Comparison of ENCODE assay signal across 14 mouse cellular contexts in genomic region chr6:21767787-21768221, GRCm38 (mm10).
DNase-seq lines count a peak whose midpoint lies in the region; ATAC-seq lines count a peak whose summit lies in the region.
"Had no signal": no experiment of that assay in that cellular context is flagged by ENCODE, and none has a peak within 500 bp of the region (broad histone marks: within the 10 kb centered on the region; RNA-seq: fewer than 3 reads in every experiment).

No protein-coding gene starts in this region.

- H3K4me3 ChIP-seq in forebrain, embryonic 13.5 days: no peak overlapping the region
- no peak overlapping the region for H3K4me3 ChIP-seq in forebrain, embryonic 10.5 days
- no peak overlapping the region for H3K4me3 ChIP-seq in midbrain, embryonic 14.5 days (replicated peaks; ENCODE audit: low read depth, low read length)
- H3K4me3 ChIP-seq in midbrain, embryonic 10.5 days: no peak overlapping the region
- H3K4me3 ChIP-seq in hindbrain, embryonic 16.5 days (ENCODE audit: low read length): peak overlapping the region; percentile 15
- H3K4me3 ChIP-seq: midbrain, embryonic 12.5 days had no signal

- H3K4me2 ChIP-seq in forebrain, embryonic 13.5 days: no peak overlapping the region
- H3K4me2 ChIP-seq in midbrain, embryonic 14.5 days (ENCODE audit: low read length): no peak overlapping the region
- peak overlapping the region; percentile 41 for H3K4me2 ChIP-seq in hindbrain, embryonic 16.5 days (ENCODE audit: low read length)
- H3K4me2 ChIP-seq: heart, embryonic 11.5 days; midbrain, embryonic 12.5 days had no signal

- H3K9ac ChIP-seq in forebrain, embryonic 13.5 days: no peak overlapping the region
- H3K9ac ChIP-seq in midbrain, embryonic 14.5 days (replicated peaks; ENCODE audit: low read length): no peak overlapping the region
- H3K9ac ChIP-seq in hindbrain, embryonic 16.5 days (ENCODE audit: low read depth, low read length): no peak overlapping the region
- H3K9ac ChIP-seq: midbrain, embryonic 12.5 days had no signal

- ATAC-seq in forebrain, embryonic 13.5 days: peak; percentile 57; the same call in 1 of the 2 replicates
- no peak for ATAC-seq in midbrain, embryonic 14.5 days (ENCODE audit: low FRiP score, low TSS enrichment)
- ATAC-seq in hindbrain, embryonic 16.5 days: peak; percentile 58

- no peaks in the 10 kb centered on the region for H3K27me3 ChIP-seq in forebrain, embryonic 13.5 days
- no peaks in the 10 kb centered on the region for H3K27me3 ChIP-seq in forebrain, embryonic 10.5 days (ENCODE audit: poor library complexity, severe bottlenecking)
- H3K27me3 ChIP-seq in midbrain, embryonic 14.5 days (ENCODE audit: control insufficient read depth, insufficient read depth, low read length): no peaks in the 10 kb centered on the region
- H3K27me3 ChIP-seq in midbrain, embryonic 10.5 days (ENCODE audit: low read depth, poor library complexity, severe bottlenecking): no peaks in the 10 kb centered on the region
- H3K27me3 ChIP-seq in hindbrain, embryonic 16.5 days (replicated peaks; ENCODE audit: control insufficient read depth, insufficient read depth, low read length): no peaks in the 10 kb centered on the region
- H3K27me3 ChIP-seq: midbrain, embryonic 12.5 days had no signal

- DNase-seq in forebrain, embryonic 10.5 days (ENCODE audit: extremely low spot score, low spot score): no peak
- DNase-seq in kidney, postnatal 14 days: peak; percentile 16
- DNase-seq in kidney, adult 11 months: no peak
- DNase-seq in midbrain, embryonic 14.5 days: peak; percentile 38
- no peak for DNase-seq in midbrain, embryonic 10.5 days (ENCODE audit: low spot score)
- DNase-seq in ovary, adult 18-20 months (ENCODE audit: low spot score): no peak
- DNase-seq: adrenal gland, postnatal 10 days; gastrocnemius, postnatal 10 days; layer of hippocampus, adult 9-11 months; thymus, postnatal 4 days had no signal

- peaks cover 4% of the 10 kb centered on the region for H3K36me3 ChIP-seq in forebrain, embryonic 13.5 days (ENCODE audit: poor library complexity, severe bottlenecking)
- H3K36me3 ChIP-seq in forebrain, embryonic 10.5 days (replicated peaks): peaks cover 6% of the 10 kb centered on the region
- H3K36me3 ChIP-seq in midbrain, embryonic 14.5 days (ENCODE audit: control insufficient read depth, insufficient read depth, low read length): peaks cover 8% of the 10 kb centered on the region
- H3K36me3 ChIP-seq in midbrain, embryonic 10.5 days: peaks cover 6% of the 10 kb centered on the region; the same call in 1 of the 2 replicates
- no peaks in the 10 kb centered on the region for H3K36me3 ChIP-seq in hindbrain, embryonic 16.5 days (ENCODE audit: control insufficient read depth, insufficient read depth, low read length)

- H3K9me3 ChIP-seq in forebrain, embryonic 13.5 days (replicated peaks): no peaks in the 10 kb centered on the region
- no peaks in the 10 kb centered on the region for H3K9me3 ChIP-seq in forebrain, embryonic 10.5 days
- no peaks in the 10 kb centered on the region for H3K9me3 ChIP-seq in midbrain, embryonic 14.5 days (ENCODE audit: control insufficient read depth, low read length)
- H3K9me3 ChIP-seq in midbrain, embryonic 10.5 days (replicated peaks): no peaks in the 10 kb centered on the region
- H3K9me3 ChIP-seq in hindbrain, embryonic 16.5 days (ENCODE audit: control insufficient read depth, low read length): no peaks in the 10 kb centered on the region
- H3K9me3 ChIP-seq: midbrain, embryonic 12.5 days had no signal

- no peak overlapping the region for H3K27ac ChIP-seq in forebrain, embryonic 13.5 days
- no peak overlapping the region for H3K27ac ChIP-seq in forebrain, embryonic 10.5 days
- no peak overlapping the region for H3K27ac ChIP-seq in midbrain, embryonic 14.5 days (replicated peaks; ENCODE audit: low read depth, low read length)
- no peak overlapping the region for H3K27ac ChIP-seq in midbrain, embryonic 10.5 days (replicated peaks)
- no peak overlapping the region for H3K27ac ChIP-seq in hindbrain, embryonic 16.5 days (ENCODE audit: low read depth, low read length)
- H3K27ac ChIP-seq: midbrain, embryonic 12.5 days had no signal

- H3K4me1 ChIP-seq in forebrain, embryonic 13.5 days: 0 out of 2 replicates have a peak, but pooled peaks cover 3% of the 10 kb centered on the region
- H3K4me1 ChIP-seq in forebrain, embryonic 10.5 days: no peaks in the 10 kb centered on the region
- H3K4me1 ChIP-seq in midbrain, embryonic 14.5 days (ENCODE audit: control insufficient read depth, insufficient read depth, low read length): no peaks in the 10 kb centered on the region
- H3K4me1 ChIP-seq in midbrain, embryonic 10.5 days: no peaks in the 10 kb centered on the region
- H3K4me1 ChIP-seq in hindbrain, embryonic 16.5 days (ENCODE audit: control insufficient read depth, insufficient read depth, low read depth, low read length): no peaks in the 10 kb centered on the region
- H3K4me1 ChIP-seq: midbrain, embryonic 12.5 days had no signal

- 70% methylated on average over 12 of the region's 12 CpGs for WGBS in forebrain, embryonic 13.5 days
- 93% methylated on average over 12 of the region's 12 CpGs for WGBS in forebrain, embryonic 10.5 days
- WGBS in midbrain, embryonic 14.5 days: 67% methylated on average over 12 of the region's 12 CpGs
- 92% methylated on average over 12 of the region's 12 CpGs for WGBS in midbrain, embryonic 10.5 days
- 56% methylated on average over 12 of the region's 12 CpGs for WGBS in hindbrain, embryonic 16.5 days

Comparison
In these comparisons a context has a peak if more than half of its experiments do, and no peak if none do; other contexts are left out.
1. DNase-seq: peak in kidney, postnatal 14 days (single experiment) and midbrain, embryonic 14.5 days (single experiment); none in forebrain, embryonic 10.5 days (single experiment), kidney, adult 11 months (single experiment), midbrain, embryonic 10.5 days (single experiment) and ovary, adult 18-20 months (single experiment).